Mouse (Mus musculus) megakaryocyte-erythroid progenitor cell, adult 5-6 weeks (primary cell): ENCODE results near the gene Myo1e. TPM values are rescaled to one million over a fixed set of nuclear protein-coding genes. Genes with fewer than 3 reads are reported as not detected.

ENCODE experiments used
- ATAC-seq: replicated peaks from 2 replicates; pipeline ENCODE4 v1.8.0; 2016; ENCODE audit warnings: mild to moderate bottlenecking, inconsistent platforms; ENCODE audit not compliant: severe bottlenecking, poor library complexity, low FRiP score, low TSS enrichment
- total RNA-seq, 2 experiments: library from RNA; stranded (forward) in 1 of 2; stranded (reverse) in 1 of 2; fragments of 200-1000, 215-1000 nt in 1 of 2; fragments of >200 nt in 1 of 2; fragmentation: Nextera tagmentation in 1 of 2; gene quantifications; 2 replicates each; pipeline ENCODE4 v1.2.3; 2014 to 2017

The Myo1e gene
- total RNA-seq (2014; fragmentation: Nextera tagmentation) = 2.1 and 2.7 TPM in 2 replicates
- total RNA-seq (2017) = 2.3 and 4.0 TPM in 2 replicates

- peak; percentile 86 for ATAC-seq
Measured at GRCm38 (mm10) chr9:70207151-70207831, at the start of gene Myo1e. Gene Myo1e (plus strand): TSS chr9:70207350.

- no peak for ATAC-seq
Measured at GRCm38 (mm10) chr9:70160071-70160470, 47.1 kb upstream of the Myo1e start.

- ATAC-seq = no peak
Measured at GRCm38 (mm10) chr9:70168973-70169372, 38.2 kb upstream of the Myo1e start.

- ATAC-seq = no peak
Measured at GRCm38 (mm10) chr9:70174291-70174848, 32.8 kb upstream of the Myo1e start.

- no peak for ATAC-seq
Measured at GRCm38 (mm10) chr9:70174896-70175295, 32.3 kb upstream of the Myo1e start.

GRCm38 (mm10) chr9:70176291-70176690 lies 30.9 kb upstream of the Myo1e start:
- no peak for ATAC-seq

GRCm38 (mm10) chr9:70181719-70182118 lies 25.4 kb upstream of the Myo1e start:
- no peak for ATAC-seq

DNA sequence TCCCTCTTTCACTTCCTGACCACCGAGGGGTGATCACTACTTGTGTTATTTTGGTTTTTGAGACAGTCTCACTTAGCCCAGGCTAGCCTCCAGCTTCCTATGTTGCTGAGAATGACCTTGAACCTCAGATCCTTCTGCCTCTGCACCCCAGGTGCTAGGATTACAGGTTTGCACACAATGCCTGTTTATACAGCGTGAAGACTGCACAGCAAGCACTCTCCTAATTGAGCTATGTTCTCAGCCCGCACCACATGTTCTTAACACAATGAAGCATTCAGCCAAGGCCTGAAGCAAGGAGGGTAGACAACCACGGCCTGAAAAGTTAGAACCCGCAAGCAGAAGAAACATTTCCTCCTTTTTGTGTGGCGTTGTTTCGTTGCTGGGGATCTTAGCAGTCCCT lies 24.5 kb upstream of the Myo1e start:
- ATAC-seq = no peak

- ATAC-seq = no peak
Measured at GRCm38 (mm10) chr9:70192336-70192735, 14.8 kb upstream of the Myo1e start.

GRCm38 (mm10) chr9:70194622-70195021 lies 12.5 kb upstream of the Myo1e start:
- ATAC-seq = no peak

DNA sequence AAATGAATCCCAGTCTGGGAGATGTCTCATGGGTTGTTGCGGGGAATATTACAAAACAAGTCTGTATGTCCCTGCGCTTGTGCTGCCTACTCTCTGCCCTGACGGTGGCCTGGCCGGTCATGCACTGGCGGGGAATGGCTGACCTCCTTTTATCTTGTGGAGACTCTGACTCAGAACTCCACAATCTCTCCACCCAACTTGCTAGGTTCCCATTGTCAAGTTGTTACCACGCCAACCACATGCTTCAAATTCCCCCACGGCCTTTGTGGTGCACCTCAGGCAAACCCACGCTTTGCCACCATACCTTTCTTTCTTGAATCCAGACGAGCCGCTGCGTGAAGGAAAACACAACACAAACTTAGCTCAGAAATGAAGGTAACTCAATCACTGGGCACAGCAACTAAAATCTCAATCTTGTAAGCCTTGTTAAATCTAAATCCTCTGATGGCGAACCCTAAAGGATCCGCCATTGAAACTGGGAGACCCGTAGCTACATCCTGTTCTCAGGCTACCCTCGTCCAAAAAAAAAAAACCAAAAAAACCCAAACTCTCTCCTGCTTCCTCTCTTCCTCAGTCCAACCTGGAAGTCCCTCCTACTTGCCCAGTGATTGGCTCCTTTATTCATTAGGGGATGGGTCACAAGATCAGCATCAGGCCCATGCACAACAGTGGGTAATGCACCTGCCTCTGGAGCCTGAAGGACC lies 10.0 kb upstream of the Myo1e start:
- no peak for ATAC-seq

DNA sequence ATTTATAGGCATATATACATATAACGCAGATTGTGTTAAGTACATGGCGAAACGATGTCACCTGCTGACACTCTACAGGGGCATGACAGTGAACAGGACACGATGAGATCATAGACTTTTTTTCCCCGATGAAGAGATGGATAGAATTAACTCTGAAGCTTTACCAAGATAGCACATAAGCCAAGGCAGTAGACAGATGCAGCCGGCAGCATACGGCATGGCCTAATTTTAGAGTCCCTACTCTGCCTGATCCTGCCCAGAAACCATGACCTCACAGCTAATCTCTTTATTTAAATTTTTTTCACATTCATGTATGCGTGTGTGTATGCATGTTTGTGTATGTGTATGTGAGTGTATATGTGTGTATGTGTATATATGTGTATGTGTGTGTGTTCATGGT lies 9.2 kb upstream of the Myo1e start:
- no peak for ATAC-seq

- no peak for ATAC-seq
Measured at GRCm38 (mm10) chr9:70202753-70203152, 4.4 kb upstream of the Myo1e start.

DNA sequence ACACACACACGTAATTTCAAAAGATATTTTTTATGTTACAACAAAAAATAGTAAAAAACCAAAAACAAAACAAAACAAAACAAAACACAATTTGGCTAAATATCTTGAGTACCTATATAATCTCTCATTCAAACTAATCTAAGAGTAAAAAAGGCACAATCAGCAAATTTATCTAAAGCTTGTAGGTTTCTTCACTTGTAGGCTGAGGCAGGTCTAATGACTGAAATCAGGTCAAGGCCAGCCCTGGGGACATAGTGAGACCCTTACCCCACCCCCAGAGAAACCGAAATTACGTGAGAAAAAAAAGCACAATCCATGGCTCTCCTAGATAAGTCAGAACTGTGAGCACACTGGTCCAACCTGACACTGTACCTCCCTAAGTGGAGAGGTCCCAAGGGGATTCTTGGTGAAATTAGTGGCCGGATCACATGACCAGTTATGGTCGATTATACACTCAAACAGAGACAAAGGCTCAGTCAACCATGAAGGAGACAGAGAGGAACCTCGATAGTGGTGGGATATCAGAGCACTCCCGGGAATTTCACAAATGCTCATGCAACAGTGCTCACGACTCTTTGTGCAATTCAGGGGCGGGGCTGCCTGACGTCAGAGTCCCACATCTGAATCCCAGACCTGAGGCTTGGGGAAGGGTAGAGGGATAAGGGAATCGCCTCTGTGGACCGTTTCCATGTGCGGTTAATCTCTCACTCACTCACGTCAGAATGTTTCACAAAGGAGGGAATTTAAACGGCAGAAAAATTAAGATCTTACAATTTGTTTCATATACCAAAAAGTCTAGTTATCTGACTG lies 3.7 kb upstream of the Myo1e start:
- ATAC-seq = no peak

DNA sequence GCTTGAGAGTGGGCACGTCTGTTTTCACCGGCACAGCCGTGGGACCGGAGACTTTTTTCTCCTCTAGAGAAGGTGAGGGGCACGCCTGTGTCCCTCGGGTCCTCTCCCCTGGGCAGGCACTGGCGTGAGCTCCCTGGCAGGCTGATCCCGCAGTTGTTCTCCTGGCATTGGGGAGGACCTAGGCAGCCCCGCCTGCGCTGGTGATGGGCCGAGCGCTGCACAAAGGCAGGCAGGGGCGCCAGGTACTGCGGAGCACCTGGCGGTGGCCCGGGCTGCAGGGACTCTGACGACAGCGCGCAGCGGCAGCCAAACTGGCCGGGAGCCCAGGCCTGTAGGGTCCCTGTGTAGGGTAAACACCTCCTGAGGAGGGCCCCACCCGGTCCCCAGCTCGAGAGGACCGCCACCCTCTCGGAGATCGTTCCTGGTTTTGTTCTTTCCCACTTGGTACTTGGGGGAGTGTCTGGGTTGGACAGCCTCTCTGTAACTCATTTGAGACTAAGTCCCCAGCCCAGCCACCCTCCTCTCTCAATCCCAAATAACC lies 901 bp downstream of the Myo1e start:
- ATAC-seq = no peak

DNA sequence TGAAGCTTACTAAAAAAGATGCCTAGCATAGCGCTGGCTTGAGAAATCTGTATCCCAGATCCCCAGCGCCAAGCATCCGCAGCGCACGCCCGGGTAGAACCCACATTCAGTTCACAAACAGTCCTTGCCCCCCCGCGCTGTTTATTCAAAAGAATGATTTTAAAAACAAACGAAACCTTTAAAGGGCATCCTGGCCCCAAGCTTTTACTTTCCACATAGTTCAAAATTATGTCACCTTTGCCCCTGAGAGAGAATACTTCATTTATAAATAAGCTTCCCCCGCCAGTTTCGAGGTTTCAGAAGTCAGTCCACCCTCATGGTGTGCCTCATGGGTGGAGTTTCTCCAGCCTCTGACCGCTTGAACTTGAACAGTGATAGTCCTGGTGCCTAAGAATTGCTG lies 1.6 kb downstream of the Myo1e start:
- ATAC-seq = no peak

- 0 out of 2 replicates have a peak, but pooled peaks have one; percentile 29 for ATAC-seq
Measured at GRCm38 (mm10) chr9:70209296-70210049, 2.3 kb downstream of the Myo1e start.

GRCm38 (mm10) chr9:70211638-70212037 lies 4.5 kb downstream of the Myo1e start:
- no peak for ATAC-seq

DNA sequence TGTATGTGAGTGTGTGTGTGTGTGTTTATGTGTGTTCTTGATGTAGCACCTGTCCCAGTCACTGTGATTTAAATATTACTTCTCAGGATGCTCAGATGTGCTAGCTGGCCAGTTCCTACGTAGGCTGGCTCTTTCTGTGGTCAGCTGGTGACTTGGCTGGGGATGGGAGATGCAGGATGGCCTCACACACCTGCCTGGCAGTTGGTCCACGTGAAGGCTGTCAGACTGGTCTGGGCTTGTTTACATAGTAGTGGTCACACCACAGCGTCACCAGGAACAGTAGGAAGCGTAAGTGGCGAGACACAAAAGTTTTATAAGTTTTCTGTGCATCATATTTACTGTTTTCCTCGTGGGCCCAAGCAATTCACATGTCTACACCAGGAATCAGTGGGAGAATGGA lies 9.4 kb downstream of the Myo1e start:
- no peak for ATAC-seq
